Mouse (Mus musculus) adrenal gland, adult 18-20 months (tissue): ENCODE data around the gene Adgra1. TPM values are rescaled to one million over a fixed set of nuclear protein-coding genes. Genes with fewer than 3 reads are reported as not detected.
A peak's percentile ranks its signal among the peaks of the same experiment; 100 is the strongest.

ENCODE experiments used
- DNase-seq, 2 experiments: peaks; one replicate each; pipeline ENCODE4 v3.0.0; 2021 to 2022; ENCODE audit warnings: low spot score in 2 of 2
- total RNA-seq, 2 experiments: library from RNA; stranded (reverse); gene quantifications; 1 replicate in 1 of 2; 2 replicates in 1 of 2; pipeline ENCODE4 v1.2.3; 2021

Adgra1 gene
- total RNA-seq, 2 experiments from 2014 or later = 2.6 to 2.8 TPM

DNA sequence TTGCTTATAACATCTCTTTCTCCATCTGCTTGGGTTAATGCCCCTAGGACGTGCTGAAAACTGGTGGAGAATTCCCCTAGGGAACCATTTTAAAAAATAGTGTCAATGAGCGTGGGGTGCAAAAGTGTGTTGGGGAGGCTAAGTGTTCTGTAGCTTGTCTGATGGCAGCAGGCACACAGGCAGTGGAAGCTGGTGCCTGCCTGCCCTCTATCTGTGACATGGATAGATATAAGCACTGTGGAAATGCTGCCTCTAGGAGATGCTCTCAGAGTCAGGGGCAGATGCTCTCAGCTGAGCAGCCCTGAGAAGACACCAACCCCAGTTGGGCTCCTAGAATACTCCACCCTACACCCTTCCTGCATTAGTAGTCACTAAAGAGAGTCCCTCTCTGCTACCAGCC lies 11.1 kb downstream of the Adgra1 start:
- no peak for DNase-seq

GRCm38 (mm10) chr7:139850152-139850551 lies 16.2 kb downstream of the Adgra1 start:
- DNase-seq = no peak

- DNase-seq = no peak
Measured at GRCm38 (mm10) chr7:139850677-139851076, 16.7 kb downstream of the Adgra1 start.

- no peak for DNase-seq
Measured at GRCm38 (mm10) chr7:139851098-139851497, 17.1 kb downstream of the Adgra1 start.

GRCm38 (mm10) chr7:139855261-139855660 lies 21.3 kb downstream of the Adgra1 start:
- DNase-seq = no peak

GRCm38 (mm10) chr7:139861411-139861810 lies 27.4 kb downstream of the Adgra1 start:
- peak; percentile 67 to 72 for DNase-seq

- DNase-seq = no peak
Measured at GRCm38 (mm10) chr7:139863076-139863475, 29.1 kb downstream of the Adgra1 start.

GRCm38 (mm10) chr7:139864253-139864652 lies 30.3 kb downstream of the Adgra1 start:
- no peak for DNase-seq

- DNase-seq = no peak
Measured at GRCm38 (mm10) chr7:139864871-139865270, 30.9 kb downstream of the Adgra1 start.

DNA sequence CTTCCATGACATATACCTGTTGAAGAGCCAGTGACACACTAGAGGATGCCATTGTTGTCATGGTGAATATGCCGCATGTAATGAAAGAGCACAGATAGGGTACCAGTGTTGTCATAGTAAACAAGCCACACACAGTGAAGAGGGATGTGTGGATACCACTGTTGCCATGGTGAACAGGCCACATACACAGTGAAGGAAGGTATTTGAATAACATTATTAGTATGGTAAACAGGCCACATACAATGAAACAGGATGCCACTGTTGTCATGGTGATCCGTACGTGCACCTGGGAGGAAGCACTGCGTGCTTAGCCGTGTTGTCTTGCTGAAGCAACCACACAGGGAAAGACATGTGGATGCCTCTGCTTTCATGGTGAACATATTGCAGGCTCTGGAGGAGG lies 37.0 kb downstream of the Adgra1 start:
- DNase-seq = no peak

DNA sequence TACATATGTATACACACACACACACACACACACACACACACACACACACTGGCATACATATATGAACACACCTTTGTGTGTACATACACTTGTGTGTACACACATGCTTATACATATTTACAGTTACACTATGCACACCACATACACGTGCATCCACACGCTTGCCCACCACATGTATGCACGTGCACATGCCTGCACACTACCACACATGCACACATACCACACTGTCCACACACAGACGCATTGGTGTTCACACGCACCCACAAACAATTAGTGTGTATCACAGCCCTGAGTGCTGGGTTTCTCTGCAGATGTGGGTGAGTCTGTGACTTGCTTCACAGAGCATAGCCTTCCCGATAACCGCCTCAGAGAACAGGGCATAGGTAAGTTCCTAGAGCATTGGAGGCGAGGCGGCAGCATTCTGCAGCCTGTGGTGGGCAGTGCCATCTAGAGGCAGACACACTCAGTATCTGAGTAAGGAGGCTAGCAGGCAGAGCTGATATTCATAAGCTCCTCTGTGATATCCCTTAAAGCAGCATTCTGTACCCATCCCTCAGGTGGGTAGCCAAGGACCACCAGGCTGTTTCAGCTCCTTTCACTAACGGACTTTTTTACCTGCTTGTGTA lies 43.3 kb downstream of the Adgra1 start:
- DNase-seq = no peak

GRCm38 (mm10) chr7:139878122-139878521 lies 44.1 kb downstream of the Adgra1 start:
- DNase-seq = no peak

- DNase-seq = no peak
Measured at GRCm38 (mm10) chr7:139878621-139879020, 44.6 kb downstream of the Adgra1 start.

- no peak for DNase-seq
Measured at GRCm38 (mm10) chr7:139883545-139883944, 49.6 kb downstream of the Adgra1 start.

DNA sequence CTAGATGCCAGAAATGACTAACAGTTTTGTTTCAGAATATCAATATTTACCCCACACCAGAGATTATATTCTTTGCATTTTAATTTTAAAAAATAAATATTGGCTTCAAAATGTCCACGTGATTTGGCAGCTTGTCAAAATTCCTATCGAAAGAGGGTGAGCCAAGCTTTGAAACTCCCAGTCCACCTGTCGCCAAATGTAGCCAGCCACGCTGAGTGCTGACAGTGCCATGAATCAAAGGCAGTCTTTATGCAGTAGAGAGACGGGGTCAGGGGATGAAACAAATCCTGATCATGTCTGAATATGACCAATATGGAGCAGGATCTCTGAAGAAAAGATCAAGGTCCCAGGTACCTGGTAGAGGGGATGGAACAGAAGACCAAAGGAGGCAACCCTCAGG lies 57.8 kb downstream of the Adgra1 start:
- no peak for DNase-seq

GRCm38 (mm10) chr7:139894655-139895557 lies 60.9 kb downstream of the Adgra1 start, which contains the start of gene Kndc1:
Kndc1 (plus strand) TSS chr7:139894696.
- DNase-seq = peak; percentile 38 to 40

- DNase-seq = no peak
Measured at GRCm38 (mm10) chr7:139896271-139896670, 62.3 kb downstream of the Adgra1 start.

DNA sequence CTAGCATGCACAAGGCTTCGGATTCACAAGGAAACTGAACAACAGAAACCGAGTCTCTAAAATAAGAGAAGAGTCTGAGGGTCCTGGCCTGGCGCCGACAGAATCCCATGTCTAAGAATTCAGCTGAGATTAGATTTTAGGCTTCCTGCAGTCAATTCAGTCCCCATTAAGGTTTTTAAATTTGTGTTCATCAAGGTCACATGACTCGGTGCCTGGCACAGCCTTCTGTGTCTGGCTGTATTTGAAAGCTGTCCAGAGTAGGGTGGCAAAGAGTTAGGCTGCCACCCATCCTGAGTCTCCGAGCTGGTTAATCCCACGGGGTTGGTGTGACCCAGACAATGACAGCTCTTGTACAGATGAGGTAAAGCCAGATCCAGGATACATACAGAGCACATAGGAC lies 62.8 kb downstream of the Adgra1 start:
- no peak for DNase-seq

GRCm38 (mm10) chr7:139898606-139899005 lies 64.6 kb downstream of the Adgra1 start:
- no peak for DNase-seq

DNA sequence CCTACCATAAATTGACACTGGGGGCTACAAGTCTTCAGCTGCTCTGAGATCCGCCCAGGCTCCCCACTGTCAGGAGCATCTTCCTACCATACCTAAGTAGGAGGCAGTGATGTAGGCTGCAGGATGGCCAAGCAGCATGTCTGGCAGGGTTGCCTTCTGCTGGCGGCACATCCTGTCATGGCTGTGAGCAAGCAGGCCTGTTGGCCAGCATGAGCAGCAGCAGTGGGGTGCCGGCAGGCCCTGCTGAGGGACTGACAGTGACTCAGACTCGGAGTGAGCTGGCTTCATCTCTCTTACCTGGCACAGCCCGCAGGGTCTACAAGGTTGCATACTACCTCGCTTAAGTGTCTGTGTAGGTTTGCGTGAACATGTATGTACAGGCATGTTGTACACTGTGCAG lies 65.5 kb downstream of the Adgra1 start:
- DNase-seq = no peak

DNA sequence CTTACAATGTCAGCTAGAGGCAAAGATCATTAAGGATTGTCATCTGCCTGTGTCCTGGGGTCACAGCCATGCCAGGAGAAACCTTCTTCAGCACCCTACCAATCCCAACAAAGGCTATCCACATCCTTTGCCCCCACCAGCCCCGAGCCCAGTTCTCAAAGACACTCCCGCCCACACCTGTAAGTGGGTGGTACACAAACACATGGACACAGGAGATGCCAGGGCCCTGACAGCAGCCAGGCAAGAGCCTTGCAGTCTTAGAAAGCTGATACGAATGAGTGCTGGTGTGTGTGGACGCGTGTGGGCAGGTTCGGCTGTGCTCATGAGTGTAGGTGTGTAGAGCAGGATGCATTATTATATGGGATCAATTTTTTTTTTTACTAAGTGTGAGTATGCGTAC lies 66.5 kb downstream of the Adgra1 start:
- no peak for DNase-seq

DNA sequence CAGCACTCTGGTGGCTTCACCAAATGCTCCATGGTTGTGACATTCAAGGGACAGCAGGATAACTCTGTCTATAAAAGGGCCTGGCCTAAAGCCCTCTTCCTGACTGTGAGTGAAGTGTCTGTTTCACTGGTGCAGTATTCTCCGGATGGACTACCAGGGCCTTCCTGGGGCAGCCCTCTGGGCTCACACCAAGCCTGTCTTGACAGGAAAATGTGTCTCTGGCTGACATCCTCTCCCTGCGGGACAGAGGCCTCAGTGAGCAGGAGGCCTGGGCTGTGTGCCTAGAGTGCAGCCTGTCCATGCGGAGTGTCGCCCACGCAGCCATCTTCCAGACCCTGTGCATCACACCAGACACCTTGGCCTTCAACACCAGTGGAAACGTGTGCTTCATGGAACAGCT lies 66.9 kb downstream of the Adgra1 start:
- DNase-seq = no peak
